Mouse (Mus musculus) liver, embryonic 11.5 days (tissue): ENCODE data around the gene Gatb. TPM values are rescaled to one million over a fixed set of nuclear protein-coding genes. Genes with fewer than 3 reads are reported as not detected.
"Not testable (repeated sequence)": the region's sequence is repeated elsewhere in the genome, so short reads cannot be mapped to it uniquely, and the experiment has no call there.

Experiments used
- ATAC-seq: fragments of 200-750 bp; cut with Nextera tagmentation; replicated peaks from 2 replicates; pipeline ENCODE4 v1.8.0; 2017; ENCODE audit warnings: moderate number of reproducible peaks, mild to moderate bottlenecking, moderate TSS enrichment, moderate library complexity; ENCODE audit not compliant: low FRiP score
- DNase-seq: peaks from one replicate; pipeline ENCODE4 v3.0.0-alpha.2; 2017; ENCODE audit warnings: low spot score
- H3K27ac ChIP-seq: fragments of 300-500 bp; sonication (generic); 2 replicates; pipeline ENCODE4 v1.5.1; 2014; ENCODE audit warnings: mild to moderate bottlenecking, low read depth, low read length, control low read depth
- H3K27me3 ChIP-seq: fragments of 300-500 bp; sonication (generic); replicated peaks from 2 replicates; pipeline ENCODE4 v1.6.1; 2014; ENCODE audit warnings: low read length, mixed read lengths; ENCODE audit not compliant: control insufficient read depth, insufficient read depth
- H3K36me3 ChIP-seq: fragments of 300-500 bp; sonication (generic); 2 replicates; pipeline ENCODE4 v1.6.1; 2014; ENCODE audit warnings: mild to moderate bottlenecking, low read length, moderate library complexity, mixed read lengths; ENCODE audit not compliant: control insufficient read depth, insufficient read depth
- H3K4me1 ChIP-seq: fragments of 300-500 bp; sonication (generic); replicated peaks from 2 replicates; pipeline ENCODE4 v1.6.1; 2014; ENCODE audit warnings: low read length, mixed read lengths; ENCODE audit not compliant: control insufficient read depth, insufficient read depth
- H3K4me2 ChIP-seq: fragments of 300-500 bp; sonication (generic); 2 replicates; pipeline ENCODE4 v1.6.1; 2014; ENCODE audit warnings: mild to moderate bottlenecking, control low read depth, moderate library complexity
- H3K4me3 ChIP-seq: fragments of 300-500 bp; sonication (generic); 2 replicates; pipeline ENCODE4 v1.5.1; 2014; ENCODE audit warnings: low read depth, low read length, control low read depth
- H3K9ac ChIP-seq: fragments of 300-500 bp; sonication (generic); 2 replicates; pipeline ENCODE4 v1.6.1; 2014; ENCODE audit warnings: low read depth, low read length, control low read depth
- H3K9me3 ChIP-seq: fragments of 300-500 bp; sonication (generic); 2 replicates; pipeline ENCODE4 v1.6.1; 2016; ENCODE audit warnings: low read length, inconsistent platforms, mixed read lengths; ENCODE audit not compliant: control insufficient read depth
- WGBS: fragments of 180-500 bp; shearing (Covaris S2); extraction: QIAGEN DNeasy Blood & Tissue Kit; methylation state at CpG from one replicate; pipeline ENCODE4 v1.1.7; 2014; 5-methylcytosine and 5-hydroxymethylcytosine counted together
- polyA plus RNA-seq: library from polyadenylated mRNA; unstranded; fragments of >200 nt; fragmentation: Nextera tagmentation; extraction: Ambion mirVana; gene quantifications from 2 replicates; pipeline ENCODE4 v1.2.1, GENCODE M21; 2014

The Gatb gene
- polyA plus RNA-seq, 1 experiment from 2014 or later, result 32.9 TPM

GRCm38 (mm10) chr3:85551352-85551751 is 22.6 kb upstream of the Gatb start:
- Histone ChIP-seq H3K4me3 (no peak overlapping the region), H3K9me3 (no peaks in the 10 kb centered on the region), H3K4me1 (no peaks in the 10 kb centered on the region), H3K27me3 (no peaks in the 10 kb centered on the region), H3K4me2 (no peak overlapping the region), H3K27ac (no peak overlapping the region), H3K9ac (no peak overlapping the region), H3K36me3 (no peaks in the 10 kb centered on the region)
- ATAC-seq (no peak), DNase-seq (no peak)
- 66% methylated on average over 2 of the region's 2 CpGs for WGBS

- 79% methylated on average over 6 of the region's 6 CpGs for WGBS
- ATAC-seq, result no peak
These were observed 20.1 kb upstream of the Gatb start for GRCm38 (mm10) chr3:85553731-85554277.

GRCm38 (mm10) chr3:85564603-85565002 is 9.3 kb upstream of the Gatb start:
- Histone ChIP-seq H3K36me3 (no peaks in the 10 kb centered on the region), H3K27ac (no peak overlapping the region), H3K4me1 (no peaks in the 10 kb centered on the region), H3K4me2 (no peak overlapping the region), H3K9me3 (no peaks in the 10 kb centered on the region), H3K27me3 (no peaks in the 10 kb centered on the region), H3K4me3 (no peak overlapping the region), H3K9ac (no peak overlapping the region)
- ATAC-seq (no peak; the same call in 1 of the 2 replicates), DNase-seq (no peak)
- WGBS, result 46% methylated on average over 2 of the region's 2 CpGs

More at GRCm38 (mm10) chr3:85553731-85554277, 20.1 kb upstream of the Gatb start:
- H3K4me1 ChIP-seq, result no peaks in the 10 kb centered on the region
- no peak overlapping the region for H3K4me3 ChIP-seq
- no peaks in the 10 kb centered on the region for H3K27me3 ChIP-seq
- no peak overlapping the region for H3K4me2 ChIP-seq
- no peaks in the 10 kb centered on the region for H3K36me3 ChIP-seq
- H3K27ac ChIP-seq, result no peak overlapping the region
- DNase-seq, result no peak
- H3K9ac ChIP-seq, result no peak overlapping the region
- H3K9me3 ChIP-seq, result no peaks in the 10 kb centered on the region

GRCm38 (mm10) chr3:85571276-85571675 is 2.6 kb upstream of the Gatb start:
- Histone ChIP-seq H3K4me1 (no peaks in the 10 kb centered on the region), H3K9me3 (no peaks in the 10 kb centered on the region), H3K4me3 (no peak overlapping the region), H3K9ac (no peak overlapping the region), H3K36me3 (no peaks in the 10 kb centered on the region), H3K27ac (no peak overlapping the region), H3K27me3 (no peaks in the 10 kb centered on the region), H3K4me2 (no peak overlapping the region)
- 70% methylated on average over 2 of the region's 2 CpGs for WGBS
- no peak for ATAC-seq
- no peak for DNase-seq

GRCm38 (mm10) chr3:85572502-85572901 is 1.4 kb upstream of the Gatb start:
- not testable (repeated sequence) for H3K4me2 ChIP-seq, H3K4me1 ChIP-seq, H3K4me3 ChIP-seq, H3K9me3 ChIP-seq, H3K9ac ChIP-seq, H3K27ac ChIP-seq, H3K36me3 ChIP-seq, ATAC-seq, H3K27me3 ChIP-seq, DNase-seq
- 88% methylated on average over 8 of the region's 8 CpGs for WGBS

GRCm38 (mm10) chr3:85573216-85573863 is 579 bp upstream of the Gatb start:
- ATAC-seq, result peak; percentile 11; the same call in 1 of the 2 replicates

GRCm38 (mm10) chr3:85582726-85583125 is 8.8 kb downstream of the Gatb start:
- no peaks in the 10 kb centered on the region for H3K36me3 ChIP-seq
- no peaks in the 10 kb centered on the region for H3K9me3 ChIP-seq
- DNase-seq, result no peak
- ATAC-seq, result no peak
- H3K4me1 ChIP-seq, result 0 out of 2 replicates have a peak, but pooled peaks cover 3% of the 10 kb centered on the region
- 79% methylated on average over 2 of the region's 2 CpGs for WGBS
- no peak overlapping the region for H3K4me2 ChIP-seq
- no peak overlapping the region for H3K9ac ChIP-seq
- H3K27me3 ChIP-seq, result no peaks in the 10 kb centered on the region
- no peak overlapping the region for H3K27ac ChIP-seq
- H3K4me3 ChIP-seq, result no peak overlapping the region

More at GRCm38 (mm10) chr3:85573216-85573863, 579 bp upstream of the Gatb start:
- H3K9me3 ChIP-seq, result no peaks in the 10 kb centered on the region
- peak overlapping the region; percentile 15; the same call in 1 of the 2 replicates for H3K9ac ChIP-seq
- H3K4me3 ChIP-seq, result peak overlapping the region; percentile 84
- peak overlapping the region; percentile 73 for H3K4me2 ChIP-seq
- no peak for DNase-seq
- H3K27me3 ChIP-seq, result no peaks in the 10 kb centered on the region
- H3K4me1 ChIP-seq, result no peaks in the 10 kb centered on the region
- 21% methylated on average over 6 of the region's 6 CpGs for WGBS
- no peaks in the 10 kb centered on the region for H3K36me3 ChIP-seq
- no peak overlapping the region for H3K27ac ChIP-seq

- Histone ChIP-seq H3K4me2 (no peak overlapping the region), H3K27me3 (no peaks in the 10 kb centered on the region), H3K4me3 (no peak overlapping the region), H3K36me3 (no peaks in the 10 kb centered on the region), H3K4me1 (0 out of 2 replicates have a peak, but pooled peaks cover 3% of the 10 kb centered on the region), H3K9ac (no peak overlapping the region), H3K27ac (no peak overlapping the region), H3K9me3 (no peaks in the 10 kb centered on the region)
- ATAC-seq (no peak), DNase-seq (no peak)
- whole genome bisulfite sequencing, result 82% methylated on average over 5 of the region's 5 CpGs
These were observed 9.3 kb downstream of the Gatb start for GRCm38 (mm10) chr3:85583194-85583593.

- H3K27ac ChIP-seq, result peak overlapping the region; percentile 56
- peak; percentile 94 for ATAC-seq
These were observed 11.0 kb downstream of the Gatb start for GRCm38 (mm10) chr3:85584966-85585365.

More at GRCm38 (mm10) chr3:85584966-85585365, 11.0 kb downstream of the Gatb start:
- Histone ChIP-seq H3K4me1 (peaks cover 16% of the 10 kb centered on the region), H3K27me3 (no peaks in the 10 kb centered on the region), H3K9ac (no peak overlapping the region), H3K9me3 (no peaks in the 10 kb centered on the region), H3K36me3 (no peaks in the 10 kb centered on the region), H3K4me3 (no peak overlapping the region), H3K4me2 (peak overlapping the region; percentile 30)
- no peak for DNase-seq
- WGBS, result 59% methylated on average over 4 of the region's 4 CpGs
